Mouse (Mus musculus) liver, embryonic 15.5 days (tissue): ENCODE data around the gene Tmem38b. TPM values are rescaled to one million over a fixed set of nuclear protein-coding genes. Genes with fewer than 3 reads are reported as not detected.

Experiments
- ATAC-seq: fragments of 200-750 bp; cut with Nextera tagmentation; 2 replicates; pipeline ENCODE4 v1.8.0; 2017; ENCODE audit warnings: moderate number of reproducible peaks, mild to moderate bottlenecking, moderate library complexity; ENCODE audit not compliant: insufficient read depth
- H3K27ac ChIP-seq: fragments of 300-500 bp; sonication (generic); replicated peaks from 2 replicates; pipeline ENCODE4 v1.5.1; 2015; ENCODE audit warnings: mild to moderate bottlenecking, inconsistent platforms
- H3K27me3 ChIP-seq: fragments of 300-500 bp; sonication (generic); 2 replicates; pipeline ENCODE4 v1.6.1; 2015; ENCODE audit warnings: mild to moderate bottlenecking, inconsistent platforms
- H3K36me3 ChIP-seq: fragments of 300-500 bp; sonication (generic); replicated peaks from 2 replicates; pipeline ENCODE4 v1.6.1; 2015; ENCODE audit warnings: moderate library complexity, mild to moderate bottlenecking, inconsistent platforms
- H3K4me1 ChIP-seq: fragments of 300-500 bp; sonication (generic); replicated peaks from 2 replicates; pipeline ENCODE4 v1.6.1; 2015; ENCODE audit warnings: inconsistent platforms
- H3K4me2 ChIP-seq: fragments of 300-500 bp; sonication (generic); 2 replicates; pipeline ENCODE4 v1.6.1; 2015; ENCODE audit warnings: moderate library complexity, mild to moderate bottlenecking, inconsistent platforms
- H3K4me3 ChIP-seq: fragments of 300-500 bp; sonication (generic); replicated peaks from 2 replicates; pipeline ENCODE4 v1.5.1; 2015; ENCODE audit warnings: mild to moderate bottlenecking, inconsistent platforms
- H3K9ac ChIP-seq: fragments of 300-500 bp; sonication (generic); 2 replicates; pipeline ENCODE4 v1.6.1; 2015; ENCODE audit warnings: moderate library complexity, mild to moderate bottlenecking, inconsistent platforms
- H3K9me3 ChIP-seq: fragments of 300-500 bp; sonication (generic); replicated peaks from 2 replicates; pipeline ENCODE4 v1.6.1; 2016; ENCODE audit warnings: inconsistent platforms
- WGBS: fragments of 180-500 bp; shearing (Covaris S2); methylation state at CpG from one replicate; pipeline ENCODE4 v1.1.7; 2015; ENCODE audit warnings: mixed read lengths; ENCODE audit not compliant: insufficient replicate concordance; 5-methylcytosine and 5-hydroxymethylcytosine counted together
- polyA plus RNA-seq: library from polyadenylated mRNA; unstranded; fragments of >200 nt; fragmentation: Nextera tagmentation; extraction: Ambion mirVana; gene quantifications from 2 replicates; pipeline ENCODE4 v1.2.1, GENCODE M21; 2015

The Tmem38b gene
- polyA plus RNA-seq, 1 experiment from 2014 or later = 5.5 TPM

- Histone ChIP-seq H3K4me2 (no peak overlapping the region; the same call in 1 of the 2 replicates), H3K9ac (no peak overlapping the region), H3K27ac (no peak overlapping the region), H3K4me3 (no peak overlapping the region), H3K9me3 (no peaks in the 10 kb centered on the region), H3K36me3 (no peaks in the 10 kb centered on the region), H3K27me3 (no peaks in the 10 kb centered on the region), H3K4me1 (peaks cover 16% of the 10 kb centered on the region; the same call in 1 of the 2 replicates)
- WGBS = 58% methylated on average over 2 of the region's 2 CpGs
- ATAC-seq = peak; percentile 43; the same call in 1 of the 2 replicates
Measured at GRCm38 (mm10) chr4:53830579-53830978, 4.7 kb downstream of the Tmem38b start.

GRCm38 (mm10) chr4:53832321-53832720 is 6.5 kb downstream of the Tmem38b start:
- Histone ChIP-seq H3K27me3 (no peaks in the 10 kb centered on the region), H3K4me2 (no peak overlapping the region), H3K36me3 (no peaks in the 10 kb centered on the region), H3K4me3 (no peak overlapping the region), H3K9me3 (no peaks in the 10 kb centered on the region), H3K4me1 (peaks cover 3% of the 10 kb centered on the region; the same call in 1 of the 2 replicates), H3K27ac (no peak overlapping the region), H3K9ac (no peak overlapping the region)
- no peak; the same call in 1 of the 2 replicates for ATAC-seq
- 30% methylated on average over 3 of the region's 3 CpGs for WGBS

GRCm38 (mm10) chr4:53836978-53837377 is 11.1 kb downstream of the Tmem38b start:
- Histone ChIP-seq H3K9me3 (no peaks in the 10 kb centered on the region), H3K4me3 (no peak overlapping the region), H3K36me3 (no peaks in the 10 kb centered on the region), H3K4me2 (no peak overlapping the region), H3K4me1 (no peaks in the 10 kb centered on the region), H3K27ac (no peak overlapping the region), H3K9ac (no peak overlapping the region), H3K27me3 (no peaks in the 10 kb centered on the region)
- WGBS = 28% methylated on average over 5 of the region's 5 CpGs
- no peak for ATAC-seq

GRCm38 (mm10) chr4:53840158-53840870 is 14.5 kb downstream of the Tmem38b start:
- Histone ChIP-seq H3K36me3 (no peaks in the 10 kb centered on the region), H3K4me1 (no peaks in the 10 kb centered on the region), H3K27me3 (no peaks in the 10 kb centered on the region), H3K9ac (no peak overlapping the region), H3K4me3 (no peak overlapping the region), H3K4me2 (no peak overlapping the region), H3K27ac (no peak overlapping the region), H3K9me3 (no peaks in the 10 kb centered on the region)
- ATAC-seq = no peak
- 74% methylated on average over 15 of the region's 15 CpGs for WGBS

GRCm38 (mm10) chr4:53843553-53843952 is 17.7 kb downstream of the Tmem38b start:
- H3K27me3 ChIP-seq = no peaks in the 10 kb centered on the region
- WGBS = 61% methylated on average over 8 of the region's 8 CpGs
- no peaks in the 10 kb centered on the region for H3K4me1 ChIP-seq
- no peaks in the 10 kb centered on the region for H3K36me3 ChIP-seq
- no peak overlapping the region for H3K4me3 ChIP-seq
- H3K9ac ChIP-seq = no peak overlapping the region
- ATAC-seq = no peak
- H3K27ac ChIP-seq = no peak overlapping the region
- no peak overlapping the region for H3K4me2 ChIP-seq
- H3K9me3 ChIP-seq = no peaks in the 10 kb centered on the region

GRCm38 (mm10) chr4:53844835-53845619 is 19.2 kb downstream of the Tmem38b start:
- H3K36me3 ChIP-seq = no peaks in the 10 kb centered on the region
- H3K27me3 ChIP-seq = no peaks in the 10 kb centered on the region
- H3K27ac ChIP-seq = no peak overlapping the region

GRCm38 (mm10) chr4:53845656-53846055 is 19.8 kb downstream of the Tmem38b start:
- WGBS = 86% methylated on average over 1 of the region's 1 CpGs
- ATAC-seq = no peak
- no peaks in the 10 kb centered on the region for H3K27me3 ChIP-seq

More at GRCm38 (mm10) chr4:53844835-53845619, 19.2 kb downstream of the Tmem38b start:
- WGBS = 45% methylated on average over 6 of the region's 6 CpGs
- H3K4me1 ChIP-seq = no peaks in the 10 kb centered on the region
- no peak for ATAC-seq
- H3K4me2 ChIP-seq = no peak overlapping the region
- H3K9ac ChIP-seq = no peak overlapping the region
- H3K9me3 ChIP-seq = no peaks in the 10 kb centered on the region
- H3K4me3 ChIP-seq = no peak overlapping the region

GRCm38 (mm10) chr4:53846326-53846725 is 20.5 kb downstream of the Tmem38b start:
- no peak for ATAC-seq
- WGBS = 44% methylated on average over 2 of the region's 2 CpGs
- Histone ChIP-seq H3K9ac (no peak overlapping the region), H3K36me3 (0 out of 2 replicates have a peak, but pooled peaks cover 8% of the 10 kb centered on the region), H3K9me3 (no peaks in the 10 kb centered on the region), H3K4me3 (no peak overlapping the region), H3K4me1 (no peaks in the 10 kb centered on the region), H3K27ac (no peak overlapping the region), H3K27me3 (no peaks in the 10 kb centered on the region), H3K4me2 (no peak overlapping the region)

More at GRCm38 (mm10) chr4:53845656-53846055, 19.8 kb downstream of the Tmem38b start:
- Histone ChIP-seq H3K9me3 (no peaks in the 10 kb centered on the region), H3K9ac (no peak overlapping the region), H3K27ac (no peak overlapping the region), H3K4me1 (no peaks in the 10 kb centered on the region), H3K36me3 (0 out of 2 replicates have a peak, but pooled peaks cover 3% of the 10 kb centered on the region), H3K4me2 (no peak overlapping the region), H3K4me3 (no peak overlapping the region)

- no peak overlapping the region for H3K9ac ChIP-seq
- H3K4me3 ChIP-seq = no peak overlapping the region
- H3K4me1 ChIP-seq = no peaks in the 10 kb centered on the region
- no peak for ATAC-seq
- 68% methylated on average over 4 of the region's 4 CpGs for WGBS
- H3K9me3 ChIP-seq = no peaks in the 10 kb centered on the region
- H3K27ac ChIP-seq = no peak overlapping the region
- H3K36me3 ChIP-seq = 0 out of 2 replicates have a peak, but pooled peaks cover 9% of the 10 kb centered on the region
- no peak overlapping the region for H3K4me2 ChIP-seq
- no peaks in the 10 kb centered on the region for H3K27me3 ChIP-seq
Measured at GRCm38 (mm10) chr4:53847541-53847940, 21.7 kb downstream of the Tmem38b start.

- Histone ChIP-seq H3K27me3 (no peaks in the 10 kb centered on the region), H3K27ac (no peak overlapping the region), H3K4me3 (no peak overlapping the region), H3K4me2 (no peak overlapping the region), H3K9me3 (no peaks in the 10 kb centered on the region), H3K9ac (no peak overlapping the region), H3K36me3 (0 out of 2 replicates have a peak, but pooled peaks cover 9% of the 10 kb centered on the region), H3K4me1 (no peaks in the 10 kb centered on the region)
- 77% methylated on average over 3 of the region's 3 CpGs for WGBS
- ATAC-seq = no peak
Measured at GRCm38 (mm10) chr4:53848308-53848707, 22.5 kb downstream of the Tmem38b start.

GRCm38 (mm10) chr4:53848816-53849215 is 23.0 kb downstream of the Tmem38b start:
- no peaks in the 10 kb centered on the region for H3K27me3 ChIP-seq
- H3K9me3 ChIP-seq = no peaks in the 10 kb centered on the region
- no peaks in the 10 kb centered on the region for H3K4me1 ChIP-seq
- H3K9ac ChIP-seq = no peak overlapping the region
- ATAC-seq = no peak
- no peak overlapping the region for H3K4me3 ChIP-seq
- 74% methylated on average over 8 of the region's 8 CpGs for WGBS
- H3K27ac ChIP-seq = no peak overlapping the region
- no peak overlapping the region for H3K4me2 ChIP-seq
- 0 out of 2 replicates have a peak, but pooled peaks cover 9% of the 10 kb centered on the region for H3K36me3 ChIP-seq
